Mouse (Mus musculus) spleen, adult 2 months (tissue): ENCODE results near the gene Sh2d3c. TPM values are rescaled to one million over a fixed set of nuclear protein-coding genes. Genes with fewer than 3 reads are reported as not detected.

Experiments
- DNase-seq, 2 experiments: peaks; one replicate each; pipeline versions ENCODE4 v3.0.0 to v3.0.0-alpha.2; 2012 to 2021; ENCODE audit warnings: low spot score in 2 of 2, low read depth in 1 of 2
- H3K27ac ChIP-seq: fragments of 200-500 bp; 2 replicates; pipeline ENCODE4 v1.5.1; 2012; ENCODE audit warnings: low read length, inconsistent platforms; ENCODE audit not compliant: insufficient read depth
- H3K27me3 ChIP-seq: fragments of 200-500 bp; 2 replicates; pipeline ENCODE4 v1.6.1; 2012; ENCODE audit warnings: mild to moderate bottlenecking, moderate library complexity, low read length, inconsistent platforms; ENCODE audit not compliant: control insufficient read depth, insufficient read depth
- H3K36me3 ChIP-seq: fragments of 200-500 bp; 2 replicates; pipeline ENCODE4 v1.6.1; 2012; ENCODE audit warnings: mild to moderate bottlenecking, low read length, inconsistent platforms; ENCODE audit not compliant: control insufficient read depth, insufficient read depth
- H3K4me1 ChIP-seq: fragments of 200-500 bp; 2 replicates; pipeline ENCODE4 v1.6.1; 2011; ENCODE audit warnings: inconsistent platforms; ENCODE audit not compliant: control insufficient read depth, insufficient read depth, insufficient read length
- H3K4me3 ChIP-seq: fragments of 200-500 bp; 2 replicates; pipeline ENCODE4 v1.5.1; 2011; ENCODE audit warnings: mild to moderate bottlenecking, inconsistent platforms; ENCODE audit not compliant: insufficient read depth, insufficient read length; ENCODE audit errors: extremely low read depth
- CTCF ChIP-seq: fragments of 200-500 bp; IDR thresholded peaks from 2 replicates; pipeline ENCODE4 v1.5.1; 2011; ENCODE audit warnings: mild to moderate bottlenecking, inconsistent platforms; ENCODE audit not compliant: insufficient read depth, insufficient read length, insufficient replicate concordance; ENCODE audit errors: extremely low read depth
- POLR2A ChIP-seq: fragments of 200-500 bp; IDR thresholded peaks from 2 replicates; pipeline ENCODE4 v1.6.1; 2011; ENCODE audit warnings: low read depth, low read length, inconsistent platforms
- WGBS: fragments of 180-500 bp; shearing (Covaris S2); methylation state at CpG from one replicate; pipeline ENCODE4 v1.1.7; 2018; 5-methylcytosine and 5-hydroxymethylcytosine counted together
- polyA plus RNA-seq: library from polyadenylated mRNA; depleted of rRNA; stranded (reverse); fragments of >200 nt; gene quantifications from 2 replicates; pipeline ENCODE4 v1.2.3, GENCODE M21; 2012

Sh2d3c gene
- polyA plus RNA-seq, 1 experiment = 136 TPM

- peaks cover 3% of the 10 kb centered on the region for H3K4me1 ChIP-seq
- WGBS = 84% methylated on average over 4 of the region's 4 CpGs
- TF ChIP-seq CTCF (no peak), POLR2A (no peak)
- H3K27ac ChIP-seq = no peak overlapping the region
- peaks cover 43% of the 10 kb centered on the region for H3K36me3 ChIP-seq
- DNase-seq = no peak
- no peaks in the 10 kb centered on the region for H3K27me3 ChIP-seq
- no peak overlapping the region for H3K4me3 ChIP-seq
Measured at GRCm38 (mm10) chr2:32739311-32739710, 18.5 kb downstream of the Sh2d3c start.

- 82% methylated on average over 11 of the region's 11 CpGs for WGBS
- no peak for DNase-seq
- Histone ChIP-seq H3K4me3 (no peak within 1 kb of the TSS), H3K27ac (no peak within 1 kb of the TSS), H3K36me3 (peaks cover 56% of the 10 kb centered on the region), H3K27me3 (no peaks in the 10 kb centered on the region), H3K4me1 (no peaks in the 10 kb centered on the region; the same call in 1 of the 2 replicates)
- TF ChIP-seq CTCF (no peak), POLR2A (no peak)
Measured at GRCm38 (mm10) chr2:32740916-32741272, 20.0 kb downstream of the Sh2d3c start, which contains the start of gene 6330409D20Rik. Gene 6330409D20Rik, minus strand, starts transcription at chr2:32741016.

- Histone ChIP-seq H3K27me3 (no peaks in the 10 kb centered on the region), H3K27ac (no peak overlapping the region), H3K36me3 (peaks cover 59% of the 10 kb centered on the region), H3K4me3 (no peak overlapping the region), H3K4me1 (no peaks in the 10 kb centered on the region; the same call in 1 of the 2 replicates)
- no peak for DNase-seq
- WGBS = 82% methylated on average over 54 of the region's 58 CpGs
- TF ChIP-seq CTCF (no peak), POLR2A (no peak)
Measured at GRCm38 (mm10) chr2:32741273-32742172, 20.7 kb downstream of the Sh2d3c start.

- peaks cover 64% of the 10 kb centered on the region for H3K36me3 ChIP-seq
- TF ChIP-seq POLR2A = no peak
- no peak for TF ChIP-seq CTCF
- no peaks in the 10 kb centered on the region; the same call in 1 of the 2 replicates for H3K4me1 ChIP-seq
- H3K27me3 ChIP-seq = no peaks in the 10 kb centered on the region
- 94% methylated on average over 18 of the region's 18 CpGs for WGBS
- no peak overlapping the region for H3K4me3 ChIP-seq
- no peak for DNase-seq
- H3K27ac ChIP-seq = no peak overlapping the region
Measured at GRCm38 (mm10) chr2:32742173-32742531, 21.3 kb downstream of the Sh2d3c start.

GRCm38 (mm10) chr2:32744272-32744982 is 23.6 kb downstream of the Sh2d3c start:
- 70% methylated on average over 15 of the region's 15 CpGs for WGBS
- Histone ChIP-seq H3K27ac (no peak overlapping the region), H3K27me3 (no peaks in the 10 kb centered on the region), H3K4me1 (no peaks in the 10 kb centered on the region; the same call in 1 of the 2 replicates), H3K4me3 (no peak overlapping the region), H3K36me3 (peaks cover 68% of the 10 kb centered on the region)
- TF ChIP-seq CTCF (no peak), POLR2A (no peak)
- no peak for DNase-seq

- DNase-seq = no peak
- no peak overlapping the region for H3K4me3 ChIP-seq
- 90% methylated on average over 16 of the region's 16 CpGs for WGBS
- H3K36me3 ChIP-seq = peaks cover 75% of the 10 kb centered on the region
- TF ChIP-seq POLR2A (no peak), CTCF (no peak)
- H3K4me1 ChIP-seq = no peaks in the 10 kb centered on the region
- H3K27me3 ChIP-seq = no peaks in the 10 kb centered on the region
- H3K27ac ChIP-seq = no peak overlapping the region
Measured at GRCm38 (mm10) chr2:32749082-32749481, 28.2 kb downstream of the Sh2d3c start.

- Histone ChIP-seq H3K36me3 (peaks cover 75% of the 10 kb centered on the region), H3K4me1 (no peaks in the 10 kb centered on the region), H3K27ac (no peak overlapping the region), H3K4me3 (no peak overlapping the region), H3K27me3 (no peaks in the 10 kb centered on the region)
- DNase-seq = no peak
- WGBS = 76% methylated on average over 7 of the region's 7 CpGs
- TF ChIP-seq POLR2A (no peak), CTCF (no peak)
Measured at GRCm38 (mm10) chr2:32750199-32750598, 29.3 kb downstream of the Sh2d3c start.
